Mouse (Mus musculus) inflammation-experienced regulatory T-cells, adult 6 months (primary cell): Measurements from ENCODE around the gene Ccl2. TPM values are rescaled to one million over a fixed set of nuclear protein-coding genes. Genes with fewer than 3 reads are reported as not detected.

Experiments
- ATAC-seq: one replicate; pipeline ENCODE4 v1.8.0; 2017
- polyA plus RNA-seq, 3 experiments: library from polyadenylated mRNA; unstranded; fragments of 100-300 nt; shearing (Covaris generic); gene quantifications; one replicate each; pipeline ENCODE4 v1.2.1; 2017

The Ccl2 gene
- polyA plus RNA-seq, 3 experiments from 2014 or later, result not detected

- ATAC-seq, result no peak
These were observed 3.2 kb downstream of the Ccl2 start, which contains the start of gene Gm17268 for GRCm38 (mm10) chr11:82038535-82038934. TSS of gene Gm17268 (minus strand) at chr11:82038562.

- no peak for ATAC-seq
These were observed 3.8 kb downstream of the Ccl2 start for GRCm38 (mm10) chr11:82039132-82039660.

- ATAC-seq, result no peak
These were observed 6.3 kb downstream of the Ccl2 start for GRCm38 (mm10) chr11:82041671-82042080.

DNA sequence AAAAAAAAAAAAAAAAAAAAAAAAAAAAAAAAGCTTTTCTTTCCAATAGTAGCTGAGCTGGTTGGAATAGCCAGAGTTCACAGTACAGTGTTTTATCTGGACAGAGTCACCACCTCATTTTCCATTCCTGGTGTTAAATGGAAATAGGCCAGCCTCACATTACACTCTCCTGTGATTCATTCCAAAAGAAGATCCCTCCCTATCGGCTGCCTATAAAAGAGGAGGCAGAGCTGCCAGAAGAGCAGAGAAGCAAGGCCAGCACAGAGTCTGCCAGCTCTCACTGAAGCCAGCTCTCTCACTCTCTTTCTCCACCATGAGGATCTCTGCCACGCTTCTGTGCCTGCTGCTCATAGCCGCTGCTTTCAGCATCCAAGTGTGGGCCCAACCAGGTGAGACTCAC, 10.1 kb downstream of the Ccl2 start, which contains the start of gene Ccl7:
TSS of gene Ccl7 (plus strand) at position 242 of the 400 bp plus-strand sequence.
- no peak for ATAC-seq

DNA sequence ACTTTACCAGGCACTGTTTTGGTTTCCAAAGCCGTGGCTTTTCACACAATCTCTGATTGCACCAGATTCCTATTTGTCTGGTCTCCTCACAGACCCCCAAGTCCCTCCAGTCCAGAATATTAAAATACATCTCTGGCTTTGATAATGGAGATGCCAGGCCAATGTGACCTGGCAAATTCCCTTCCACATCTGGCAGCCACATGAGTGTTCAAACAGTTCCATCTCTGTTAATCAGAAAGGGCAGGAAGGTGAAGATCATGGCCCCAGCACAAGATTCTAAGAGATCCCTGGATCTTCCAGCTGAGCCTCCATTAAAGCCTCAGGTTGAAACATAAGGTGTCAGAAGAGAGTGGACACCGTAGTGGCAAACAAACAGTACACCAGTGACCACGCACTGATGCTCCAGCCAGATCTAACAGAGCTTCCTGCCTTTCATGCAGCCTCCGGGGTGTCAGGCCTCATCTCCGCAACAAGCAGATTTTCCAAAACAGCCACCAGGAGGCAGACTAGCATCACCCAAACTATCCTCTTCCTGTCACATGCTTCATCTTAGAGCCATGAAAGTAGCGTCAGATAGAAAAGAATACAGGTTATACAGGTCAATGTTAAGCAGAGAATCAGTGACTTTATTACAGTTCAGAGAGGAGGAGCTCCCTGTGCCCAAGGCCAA, 12.5 kb downstream of the Ccl2 start:
- ATAC-seq, result no peak

- ATAC-seq, result no peak
These were observed 18.5 kb downstream of the Ccl2 start for GRCm38 (mm10) chr11:82053849-82054248.

GRCm38 (mm10) chr11:82057646-82058045, 22.3 kb downstream of the Ccl2 start, which contains the start of gene Ccl11:
TSS of gene Ccl11 (plus strand) at chr11:82057823.
- no peak for ATAC-seq

- no peak for ATAC-seq
These were observed 26.9 kb downstream of the Ccl2 start for GRCm38 (mm10) chr11:82062226-82062625.

- ATAC-seq, result no peak
These were observed 28.1 kb downstream of the Ccl2 start for GRCm38 (mm10) chr11:82063454-82063853.

GRCm38 (mm10) chr11:82066953-82067571, 31.7 kb downstream of the Ccl2 start:
- no peak for ATAC-seq

DNA sequence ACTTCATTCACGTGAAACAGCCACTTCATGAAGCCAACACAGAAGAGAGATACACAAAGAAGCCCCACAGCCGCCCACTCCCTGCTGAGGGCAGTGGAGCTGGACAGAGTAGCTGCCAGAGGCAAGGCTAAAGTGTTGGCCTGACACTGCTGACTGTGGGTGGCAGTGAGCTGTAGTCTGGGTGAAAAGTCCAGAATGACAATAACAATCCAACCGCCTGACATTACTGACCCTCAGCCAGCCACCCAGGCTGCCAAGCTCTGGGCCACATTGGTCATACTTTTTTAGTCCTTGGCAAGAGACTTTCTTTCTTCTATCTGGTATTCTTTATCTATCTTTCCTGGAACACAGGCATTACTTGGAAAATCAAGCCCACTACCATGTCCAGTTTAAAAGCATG, 35.7 kb downstream of the Ccl2 start:
- no peak for ATAC-seq

GRCm38 (mm10) chr11:82072374-82072773, 37.0 kb downstream of the Ccl2 start:
- ATAC-seq, result no peak

- no peak for ATAC-seq
These were observed 37.6 kb downstream of the Ccl2 start for GRCm38 (mm10) chr11:82072984-82073383.

- ATAC-seq, result no peak
These were observed 38.3 kb downstream of the Ccl2 start for GRCm38 (mm10) chr11:82073686-82074085.

DNA sequence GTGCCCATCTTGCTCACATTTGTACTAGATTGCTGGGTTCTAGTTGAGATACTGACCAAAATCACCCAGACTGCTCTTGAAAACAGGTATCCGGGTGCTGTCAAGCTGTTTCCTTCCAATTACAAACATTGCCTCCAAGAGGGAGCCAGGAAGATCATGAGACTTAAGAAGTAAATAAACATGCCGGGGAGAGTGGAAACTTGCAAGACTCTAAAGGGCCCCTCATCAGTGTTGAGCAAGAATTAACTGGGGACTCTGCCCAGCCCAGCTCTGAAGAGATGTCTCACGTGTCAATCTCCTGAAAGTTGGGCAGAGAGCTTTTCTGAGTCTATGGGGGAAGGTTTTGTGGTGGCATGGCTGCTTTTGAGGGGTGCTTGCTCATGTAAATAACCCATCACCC, 41.7 kb downstream of the Ccl2 start:
- no peak for ATAC-seq

DNA sequence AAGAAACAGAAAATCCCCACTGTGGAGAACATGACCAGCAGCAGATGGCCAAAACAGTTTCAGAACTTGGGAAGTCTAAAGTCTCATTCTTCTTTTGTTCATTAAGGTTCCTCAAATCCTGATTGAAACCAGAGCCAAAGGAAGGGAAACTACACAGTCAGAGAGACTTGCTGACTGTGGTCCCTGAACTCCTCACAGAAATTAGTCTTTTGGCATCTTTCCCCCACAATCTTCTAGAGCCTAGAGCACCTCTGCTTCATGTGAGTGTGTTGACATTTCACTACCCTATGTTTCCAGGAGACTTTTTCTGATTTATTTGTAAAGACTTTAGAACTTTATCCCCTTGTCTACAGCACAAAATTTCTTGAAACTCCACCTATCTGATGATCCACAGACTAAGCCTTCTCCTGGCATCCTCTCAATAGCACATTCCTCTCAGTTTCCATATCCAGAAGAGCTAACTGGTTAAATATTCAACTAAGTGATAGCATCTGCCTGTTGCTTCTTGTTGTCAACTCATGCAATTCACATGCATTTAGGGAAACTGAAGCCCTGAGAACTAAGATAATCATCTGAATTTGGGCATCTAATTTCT, 42.9 kb downstream of the Ccl2 start:
- no peak for ATAC-seq

DNA sequence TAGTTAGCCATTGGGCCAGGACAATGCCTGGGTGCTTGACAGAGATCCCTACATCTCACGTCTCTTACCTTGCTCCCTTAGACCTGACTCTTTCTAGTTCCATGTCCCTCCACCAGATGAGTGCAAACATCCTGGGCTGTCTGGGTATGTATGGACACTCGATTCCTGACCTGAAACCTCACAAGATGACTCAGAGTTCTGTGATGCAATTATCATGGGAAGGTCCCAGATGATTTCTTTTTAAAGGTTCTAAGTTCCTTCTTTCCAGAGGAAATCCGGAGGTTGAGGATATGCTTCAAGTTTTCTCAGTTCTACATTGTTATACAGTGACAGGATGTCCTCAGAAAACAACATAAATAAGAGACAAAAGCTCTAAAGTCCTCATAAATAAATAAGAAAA, 45.5 kb downstream of the Ccl2 start:
- no peak for ATAC-seq

GRCm38 (mm10) chr11:82084360-82084759, 49.0 kb downstream of the Ccl2 start:
- no peak for ATAC-seq

Other genes with a start within 250 kb of the Ccl2 start
- not detected for gene 5530401A14Rik, start 174.9 kb upstream of the Ccl2 start, polyA plus RNA-seq
- gene Asic2, start 67.1 kb upstream of the Ccl2 start, polyA plus RNA-seq, result not detected
- not detected for gene Gm17268, start 3.0 kb downstream of the Ccl2 start, polyA plus RNA-seq
- gene Ccl7, start 10.1 kb downstream of the Ccl2 start, polyA plus RNA-seq, result not detected
- gene Ccl11, start 22.3 kb downstream of the Ccl2 start, polyA plus RNA-seq, result not detected
- not detected for gene Ccl12, start 66.3 kb downstream of the Ccl2 start, polyA plus RNA-seq
- 1 to 10 TPM in 1 of 3 experiments, under 1 TPM in 1, not detected in 1; 0.99 to 4.0 TPM for gene Ccl8, start 79.6 kb downstream of the Ccl2 start, polyA plus RNA-seq